Mouse (Mus musculus) hindbrain, embryonic 14.5 days (tissue): ENCODE results near the gene Cnga2. TPM values are rescaled to one million over a fixed set of nuclear protein-coding genes. Genes with fewer than 3 reads are reported as not detected.

Source experiments
- ATAC-seq: fragments of 200-750 bp; cut with Nextera tagmentation; 2 replicates; pipeline ENCODE4 v1.8.0; 2017; ENCODE audit warnings: moderate number of reproducible peaks, mild to moderate bottlenecking, moderate TSS enrichment, moderate library complexity; ENCODE audit not compliant: low FRiP score
- DNase-seq: peaks from one replicate; pipeline ENCODE4 v3.0.0-alpha.2; 2015; ENCODE audit warnings: low spot score
- H3K27ac ChIP-seq: fragments of 300-500 bp; sonication (generic); 2 replicates; pipeline ENCODE4 v1.5.1; 2014; ENCODE audit warnings: mild to moderate bottlenecking, moderate library complexity
- H3K27me3 ChIP-seq: fragments of 300-500 bp; sonication (generic); 2 replicates; pipeline ENCODE4 v1.6.1; 2014; ENCODE audit warnings: mild to moderate bottlenecking, low read length, mixed read lengths; ENCODE audit not compliant: control insufficient read depth, insufficient read depth
- H3K36me3 ChIP-seq: fragments of 300-500 bp; sonication (generic); replicated peaks from 2 replicates; pipeline ENCODE4 v1.6.1; 2014; ENCODE audit not compliant: control insufficient read depth, insufficient read depth
- H3K4me1 ChIP-seq: fragments of 300-500 bp; sonication (generic); replicated peaks from 2 replicates; pipeline ENCODE4 v1.6.1; 2014; ENCODE audit warnings: antibody characterized with exemption, low read length, mixed read lengths; ENCODE audit not compliant: control insufficient read depth, insufficient read depth
- H3K4me2 ChIP-seq: fragments of 300-500 bp; sonication (generic); replicated peaks from 2 replicates; pipeline ENCODE4 v1.6.1; 2014; ENCODE audit warnings: mild to moderate bottlenecking, moderate library complexity
- H3K4me3 ChIP-seq: fragments of 300-500 bp; sonication (generic); replicated peaks from 2 replicates; pipeline ENCODE4 v1.5.1; 2014; ENCODE audit warnings: mild to moderate bottlenecking, low read length
- H3K9ac ChIP-seq: fragments of 300-500 bp; sonication (generic); 2 replicates; pipeline ENCODE4 v1.6.1; 2014
- H3K9me3 ChIP-seq: fragments of 300-500 bp; sonication (generic); 2 replicates; pipeline ENCODE4 v1.6.1; 2016; ENCODE audit warnings: low read length; ENCODE audit not compliant: control insufficient read depth
- WGBS: fragments of 180-500 bp; shearing (Covaris S2); extraction: QIAGEN DNeasy Blood & Tissue Kit; methylation state at CpG from one replicate; pipeline ENCODE4 v1.1.7; 2014; 5-methylcytosine and 5-hydroxymethylcytosine counted together
- polyA plus RNA-seq: library from polyadenylated mRNA; unstranded; fragments of >200 nt; fragmentation: Nextera tagmentation; extraction: Ambion mirVana; gene quantifications from 2 replicates; pipeline ENCODE4 v1.2.1, GENCODE M21; 2014

The Cnga2 gene
- polyA plus RNA-seq, 1 experiment from 2014 or later = 0.16 TPM

DNA sequence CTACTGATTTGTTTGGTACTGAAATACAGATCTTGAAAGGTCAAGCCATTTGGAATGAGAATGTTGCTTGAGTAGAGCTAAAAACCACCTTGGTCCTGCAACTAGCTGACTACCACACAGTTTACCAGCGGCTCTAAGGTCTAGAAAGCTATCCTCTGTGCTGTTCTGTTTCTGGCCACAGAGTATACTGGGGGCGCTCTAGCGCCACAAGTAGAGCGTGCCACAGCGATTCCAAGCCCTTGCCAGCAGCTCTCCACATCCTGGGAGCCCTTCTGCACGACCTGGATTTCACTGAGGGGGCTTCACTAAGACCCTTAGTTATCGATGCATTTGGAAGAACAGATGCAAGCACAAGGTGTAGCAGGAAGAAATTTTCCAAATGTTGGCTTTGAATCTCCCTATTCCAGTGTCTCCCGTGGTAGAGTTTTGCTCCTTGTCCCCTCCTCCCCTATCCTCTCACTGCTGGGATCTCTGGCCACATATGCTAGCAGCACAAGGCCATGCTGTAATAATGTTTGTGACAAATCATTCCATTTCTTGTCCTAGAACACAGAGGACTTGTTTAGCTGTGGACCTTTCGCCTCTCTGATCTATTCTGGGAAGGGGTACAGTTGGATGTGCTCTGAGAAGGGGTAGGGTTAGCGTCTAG is 31.2 kb downstream of the Cnga2 start:
- H3K9ac ChIP-seq = no peak overlapping the region
- H3K4me1 ChIP-seq = no peaks in the 10 kb centered on the region
- peak; percentile 61 for DNase-seq
- ATAC-seq = peak; percentile 60; the same call in 1 of the 2 replicates
- WGBS = 36% methylated on average over 10 of the region's 10 CpGs
- H3K4me2 ChIP-seq = no peak overlapping the region
- no peak overlapping the region for H3K27ac ChIP-seq
- H3K27me3 ChIP-seq = no peaks in the 10 kb centered on the region
- H3K36me3 ChIP-seq = no peaks in the 10 kb centered on the region
- no peaks in the 10 kb centered on the region for H3K9me3 ChIP-seq
- H3K4me3 ChIP-seq = no peak overlapping the region

GRCm38 (mm10) chrX:72023542-72023941 is 31.9 kb downstream of the Cnga2 start:
- H3K4me1 ChIP-seq = no peaks in the 10 kb centered on the region
- no peak for ATAC-seq
- no peak overlapping the region for H3K4me3 ChIP-seq
- H3K27me3 ChIP-seq = no peaks in the 10 kb centered on the region
- H3K9ac ChIP-seq = no peak overlapping the region
- no peak overlapping the region for H3K27ac ChIP-seq
- no peak for DNase-seq
- H3K36me3 ChIP-seq = no peaks in the 10 kb centered on the region
- no peaks in the 10 kb centered on the region for H3K9me3 ChIP-seq
- WGBS = 64% methylated on average over 3 of the region's 3 CpGs
- H3K4me2 ChIP-seq = no peak overlapping the region

DNA sequence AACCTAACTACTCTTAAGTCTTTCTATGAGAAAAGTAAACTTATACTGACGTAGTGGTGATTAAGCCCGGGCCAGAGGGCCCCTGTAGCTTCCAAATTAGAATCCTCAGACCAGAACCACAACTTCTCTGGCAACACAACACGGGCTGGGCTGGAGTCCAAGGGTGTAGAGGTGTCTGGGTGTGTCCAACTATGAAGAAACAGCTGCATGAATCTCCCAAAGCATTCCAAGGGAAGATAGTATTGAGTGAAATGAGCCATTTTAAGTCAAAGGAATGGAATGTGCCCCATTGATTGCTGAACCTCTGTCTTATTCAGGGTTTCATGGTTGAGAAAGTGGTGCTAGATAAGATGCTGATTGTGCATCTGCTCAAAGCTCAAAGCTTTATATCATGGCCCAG is 52.4 kb downstream of the Cnga2 start:
- Histone ChIP-seq H3K4me3 (no peak overlapping the region), H3K36me3 (no peaks in the 10 kb centered on the region), H3K27me3 (no peaks in the 10 kb centered on the region), H3K9ac (no peak overlapping the region), H3K27ac (no peak overlapping the region), H3K4me1 (no peaks in the 10 kb centered on the region), H3K4me2 (no peak overlapping the region), H3K9me3 (no peaks in the 10 kb centered on the region)
- WGBS = 74% methylated on average over 3 of the region's 3 CpGs
- ATAC-seq (no peak), DNase-seq (no peak)

DNA sequence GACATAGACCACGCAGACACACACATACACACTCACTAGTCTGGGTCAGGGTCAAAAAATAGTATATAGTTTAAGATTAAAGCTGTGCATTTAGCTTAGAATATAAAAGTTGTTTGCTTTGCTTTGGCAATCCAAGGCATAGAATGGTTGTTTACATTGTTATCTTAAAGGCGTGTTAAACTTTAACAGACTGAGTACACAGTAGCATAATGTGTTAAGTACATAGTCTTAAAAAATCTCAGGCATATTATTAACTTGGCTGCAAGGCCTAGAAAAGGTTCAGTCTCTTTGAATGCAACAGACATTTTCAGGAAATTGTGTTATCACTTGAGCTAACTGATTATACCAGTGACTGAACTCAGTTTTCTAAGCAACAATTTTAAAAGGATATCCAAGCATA is 56.3 kb downstream of the Cnga2 start:
- H3K4me3 ChIP-seq = no peak overlapping the region
- ATAC-seq (no peak), DNase-seq (no peak)
- H3K36me3 ChIP-seq = no peaks in the 10 kb centered on the region
- no peaks in the 10 kb centered on the region for H3K27me3 ChIP-seq
- H3K4me2 ChIP-seq = no peak overlapping the region
- no peak overlapping the region for H3K9ac ChIP-seq
- WGBS = 83% methylated on average over 2 of the region's 2 CpGs
- H3K4me1 ChIP-seq = no peaks in the 10 kb centered on the region
- H3K27ac ChIP-seq = no peak overlapping the region
- H3K9me3 ChIP-seq = no peaks in the 10 kb centered on the region

Other genes starting within 250 kb of the Cnga2 start
- 46.1 and 50.7 TPM in 2 replicates for gene Vma21, start 175.9 kb upstream of the Cnga2 start, polyA plus RNA-seq
- 0.36 and 0.59 TPM in 2 replicates for gene Gm1141, start 70.8 kb upstream of the Cnga2 start, polyA plus RNA-seq
- 12.9 and 14.9 TPM in 2 replicates for gene Prrg3, start 29.2 kb upstream of the Cnga2 start, polyA plus RNA-seq
- gene Fate1, start 18.9 kb upstream of the Cnga2 start, polyA plus RNA-seq = not detected in 2 replicates
- gene Magea4, start 230.2 kb downstream of the Cnga2 start, polyA plus RNA-seq = not detected in 2 replicates